Mouse (Mus musculus): ENCODE measurements at regions not wholly inside any gene's neighbourhood (a gene's known extent, or its start where the extent isn't known, plus 50 kb on each side); places are given as distances from the start of the nearest gene placed in this dataset.
A peak's percentile ranks its signal among the peaks of the same experiment; 100 is the strongest.

DNA sequence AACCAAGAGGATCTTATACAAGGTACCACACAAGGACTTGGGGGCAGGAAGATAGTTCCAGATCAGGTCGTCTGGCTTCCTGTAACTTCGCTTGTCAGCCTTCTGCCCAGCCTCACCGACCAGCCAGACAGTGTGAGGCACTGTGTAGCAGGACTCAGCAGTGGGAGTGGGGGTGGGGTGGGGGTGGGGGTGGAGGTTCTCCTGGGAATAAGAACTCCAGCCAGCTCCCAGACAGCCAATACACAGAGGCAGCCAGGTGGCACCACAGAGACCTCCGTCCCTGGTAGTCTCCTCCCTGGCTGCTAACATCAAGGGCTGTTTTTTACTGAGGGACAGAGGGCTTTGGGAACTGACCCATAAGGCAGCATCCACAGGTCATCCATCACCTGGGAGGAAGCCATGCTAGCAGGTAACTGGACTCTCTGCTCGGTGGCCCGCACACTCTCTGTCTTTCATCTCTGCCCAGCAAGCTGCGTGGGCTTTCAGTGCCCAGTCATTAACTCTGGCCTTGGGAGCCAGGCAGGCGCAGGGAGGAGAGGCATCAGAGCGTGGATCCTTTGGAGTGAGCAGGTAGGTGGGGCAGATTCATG, 60.3 kb upstream of the Wnt4 start:
- no peak for DNase-seq (ENCODE audit: low spot score in 2 of 2)

- DNase-seq (ENCODE audit: low spot score in 2 of 2): no peak
Observed at GRCm38 (mm10) chr4:137214573-137214972, 62.7 kb upstream of the Wnt4 start.

- DNase-seq (ENCODE audit: low spot score in 2 of 2): no peak
Observed at GRCm38 (mm10) chr4:137212846-137213245, 64.4 kb upstream of the Wnt4 start.

GRCm38 (mm10) chr4:137212106-137212505, 65.2 kb upstream of the Wnt4 start:
- DNase-seq (ENCODE audit: low spot score in 2 of 2): no peak

GRCm38 (mm10) chr4:137211288-137211687, 66.0 kb upstream of the Wnt4 start:
- DNase-seq (ENCODE audit: low spot score in 2 of 2): no peak

- DNase-seq (ENCODE audit: low spot score in 2 of 2): no peak
Observed at GRCm38 (mm10) chr4:137210525-137210924, 66.8 kb upstream of the Wnt4 start.

- no peak for DNase-seq (ENCODE audit: low spot score in 2 of 2)
Observed at GRCm38 (mm10) chr4:137200968-137201367, 76.3 kb upstream of the Wnt4 start.

GRCm38 (mm10) chr4:137200426-137200825, 76.9 kb upstream of the Wnt4 start:
- DNase-seq (ENCODE audit: low spot score in 2 of 2): no peak

DNA sequence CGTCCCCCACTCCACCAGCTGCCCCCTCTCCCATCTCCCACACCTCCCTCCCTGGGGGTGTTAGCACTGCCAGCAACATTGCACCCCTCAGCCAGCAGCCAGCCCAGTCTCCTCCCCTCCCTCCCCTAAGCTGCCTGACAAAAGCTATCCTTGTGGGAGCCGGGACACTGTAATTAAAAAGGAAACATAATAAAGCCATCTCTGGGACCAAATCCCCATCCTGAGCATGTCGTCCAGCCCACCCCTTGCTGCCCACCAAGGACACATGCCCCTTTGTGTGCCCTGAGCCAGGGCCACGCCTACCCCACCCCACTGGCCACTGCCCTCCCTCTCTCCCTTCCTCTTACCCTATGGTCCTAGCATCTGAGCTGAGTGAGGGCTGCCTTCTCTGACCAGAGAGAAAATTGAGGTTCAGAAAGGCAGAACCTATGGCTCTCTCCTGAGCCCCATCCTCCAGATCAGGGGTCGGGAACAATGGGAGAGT, 80.8 kb upstream of the Wnt4 start:
- DNase-seq (ENCODE audit: low spot score in 2 of 2): no peak

GRCm38 (mm10) chr4:137194106-137194505, 83.2 kb upstream of the Wnt4 start:
- DNase-seq (ENCODE audit: low spot score in 2 of 2): no peak

DNA sequence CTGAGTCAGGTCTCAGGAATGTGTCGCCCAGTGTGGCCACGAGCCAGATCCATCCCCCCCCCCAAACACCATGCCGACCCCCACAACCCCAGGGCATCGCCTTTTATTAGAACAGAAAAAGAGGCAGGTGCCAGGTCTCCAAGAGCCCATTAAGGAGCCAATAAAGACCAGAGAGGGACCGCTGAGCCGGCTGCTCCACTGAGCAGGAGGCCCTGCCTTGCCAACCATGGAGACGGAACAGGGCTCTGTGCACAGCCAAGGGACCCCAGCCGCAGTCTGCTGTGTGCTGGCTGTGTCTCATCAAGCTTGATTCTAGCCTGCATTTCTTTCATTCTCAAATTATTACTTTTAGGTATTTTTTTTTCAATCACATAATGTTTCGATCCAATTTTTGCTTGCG, 86.7 kb upstream of the Wnt4 start:
- DNase-seq (ENCODE audit: low spot score in 2 of 2): no peak

- DNase-seq (ENCODE audit: low spot score in 2 of 2): no peak
Observed at GRCm38 (mm10) chr4:137189801-137190200, 87.5 kb upstream of the Wnt4 start.

DNA sequence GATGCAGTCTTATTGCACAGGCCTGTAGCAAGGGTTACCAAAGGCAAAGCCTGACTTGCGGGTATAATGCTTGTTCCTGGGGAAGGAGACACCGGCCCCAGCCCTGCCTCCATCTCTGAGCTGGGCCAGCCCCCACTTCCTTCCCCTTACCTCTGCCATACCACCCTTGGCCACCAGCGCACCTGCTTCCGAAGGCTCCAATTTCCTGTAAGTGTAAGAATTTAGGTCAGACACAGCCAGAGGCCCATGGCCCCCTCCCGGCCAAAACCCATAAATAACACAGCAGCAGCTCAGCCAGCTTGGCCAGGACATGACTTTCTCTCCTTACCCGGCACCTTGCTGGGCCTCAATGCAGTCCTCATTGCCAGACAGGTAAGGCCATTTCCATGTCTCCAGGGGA, 88.2 kb upstream of the Wnt4 start:
- no peak for DNase-seq (ENCODE audit: low spot score in 2 of 2)

GRCm38 (mm10) chr4:137187592-137187991, 89.7 kb upstream of the Wnt4 start:
- DNase-seq (ENCODE audit: low spot score in 2 of 2): no peak

DNA sequence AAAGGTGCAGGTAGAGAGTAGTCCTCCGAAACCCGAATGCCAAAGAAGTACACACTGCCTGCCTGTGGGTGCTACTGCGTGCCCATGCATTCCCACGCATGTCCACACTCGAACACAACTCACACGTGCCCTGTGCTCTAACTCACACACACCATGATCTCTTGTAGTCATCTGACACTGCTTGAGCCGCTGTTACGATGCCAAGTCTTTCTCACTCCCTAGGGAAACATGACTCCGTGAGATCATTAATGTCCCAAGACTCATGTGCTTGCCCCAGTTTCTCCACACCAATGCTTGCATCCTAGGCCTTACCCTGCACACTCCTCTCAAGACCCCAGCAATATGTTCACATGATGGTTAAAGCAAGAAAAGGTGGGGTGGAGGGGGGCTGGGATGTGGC, 90.2 kb upstream of the Wnt4 start:
- DNase-seq (ENCODE audit: low spot score in 2 of 2): no peak

DNA sequence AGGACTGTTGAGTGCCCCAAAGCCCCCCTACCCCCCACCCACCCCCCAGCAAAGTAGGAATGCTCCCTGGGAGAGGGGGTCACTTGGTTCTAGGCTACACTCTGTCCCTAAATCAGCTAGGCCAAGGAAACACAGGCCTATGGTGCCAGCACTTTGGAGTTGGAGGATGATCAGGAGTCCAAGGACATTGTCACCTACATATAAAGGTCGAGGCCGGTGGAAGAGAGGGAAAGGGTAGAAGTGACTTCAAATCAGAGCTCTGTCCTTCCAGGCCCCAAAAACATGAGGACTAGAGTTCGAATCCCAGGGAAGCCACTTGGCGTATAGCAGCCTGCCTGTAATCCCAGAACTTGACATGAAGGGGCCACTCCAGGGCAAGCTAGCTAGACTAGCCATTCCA, 92.3 kb upstream of the Wnt4 start:
- DNase-seq (ENCODE audit: low spot score in 2 of 2): no peak

- DNase-seq (ENCODE audit: low spot score in 2 of 2): no peak
Observed at GRCm38 (mm10) chr4:137183181-137183850, 94.0 kb upstream of the Wnt4 start.

- no peak for DNase-seq (ENCODE audit: low spot score in 2 of 2)
Observed at GRCm38 (mm10) chr4:137182547-137182946, 94.7 kb upstream of the Wnt4 start.

- DNase-seq (ENCODE audit: low spot score in 2 of 2): no peak
Observed at GRCm38 (mm10) chr4:137181252-137181651, 96.0 kb upstream of the Wnt4 start.

- no peak for DNase-seq (ENCODE audit: low spot score in 2 of 2)
Observed at GRCm38 (mm10) chr4:137180083-137180482, 97.2 kb upstream of the Wnt4 start.

GRCm38 (mm10) chr4:137178833-137179232, 98.5 kb upstream of the Wnt4 start:
- no peak for DNase-seq (ENCODE audit: low spot score in 2 of 2)

DNA sequence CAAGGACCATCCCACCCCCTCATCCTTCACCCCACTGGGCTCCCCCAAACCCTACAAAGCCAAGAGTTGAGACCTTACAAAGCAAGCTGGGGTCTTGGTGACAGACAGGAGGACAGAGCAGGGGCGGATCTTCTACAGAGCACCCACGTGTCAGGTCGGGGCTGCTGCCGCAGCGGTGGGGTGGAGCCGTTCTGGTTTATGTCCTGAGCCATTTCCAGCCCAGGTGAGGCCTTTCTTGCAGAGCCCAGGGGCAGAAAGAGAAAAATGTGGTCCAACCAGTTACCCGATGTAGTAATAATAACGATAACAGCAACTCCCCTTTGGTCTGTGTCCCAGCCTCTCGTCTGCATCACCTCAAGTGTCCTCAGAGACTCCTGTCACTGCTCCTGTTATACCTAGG, 112.4 kb upstream of the Wnt4 start:
- DNase-seq (ENCODE audit: low spot score in 2 of 2): no peak

DNA sequence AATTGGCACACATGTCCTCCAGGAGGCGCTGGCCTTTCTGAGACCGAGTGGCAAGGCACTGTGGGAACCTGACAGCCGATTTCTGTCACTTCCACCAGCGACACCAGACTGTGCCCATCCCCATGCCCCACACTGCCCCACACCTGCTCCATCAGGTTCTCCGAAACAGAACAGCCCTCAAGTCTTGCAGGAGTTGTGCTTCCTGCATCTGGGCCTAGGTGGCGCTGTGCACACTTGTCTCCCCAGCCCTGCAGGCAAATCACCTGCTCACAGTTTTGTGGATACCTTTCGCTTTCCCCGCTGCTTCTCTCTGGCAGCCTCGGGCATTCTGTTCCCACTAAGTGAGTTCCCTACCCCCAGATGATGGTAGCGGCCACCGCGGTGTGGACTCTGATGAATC, 112.9 kb upstream of the Wnt4 start:
- DNase-seq (ENCODE audit: low spot score in 2 of 2): peak; percentile 55 to 85

GRCm38 (mm10) chr4:137163962-137164361, 113.3 kb upstream of the Wnt4 start:
- DNase-seq (ENCODE audit: low spot score in 2 of 2): no peak
